Mouse (Mus musculus): ENCODE data around the gene Hs3st3b1. TPM values are rescaled to one million over a fixed set of nuclear protein-coding genes. Genes with fewer than 3 reads are reported as not detected.

Gene Hs3st3b1
- 17.9 and 34.0 TPM in 2 replicates for polyA plus RNA-seq (2014; fragmentation: Nextera tagmentation; extraction: Ambion mirVana)

DNA sequence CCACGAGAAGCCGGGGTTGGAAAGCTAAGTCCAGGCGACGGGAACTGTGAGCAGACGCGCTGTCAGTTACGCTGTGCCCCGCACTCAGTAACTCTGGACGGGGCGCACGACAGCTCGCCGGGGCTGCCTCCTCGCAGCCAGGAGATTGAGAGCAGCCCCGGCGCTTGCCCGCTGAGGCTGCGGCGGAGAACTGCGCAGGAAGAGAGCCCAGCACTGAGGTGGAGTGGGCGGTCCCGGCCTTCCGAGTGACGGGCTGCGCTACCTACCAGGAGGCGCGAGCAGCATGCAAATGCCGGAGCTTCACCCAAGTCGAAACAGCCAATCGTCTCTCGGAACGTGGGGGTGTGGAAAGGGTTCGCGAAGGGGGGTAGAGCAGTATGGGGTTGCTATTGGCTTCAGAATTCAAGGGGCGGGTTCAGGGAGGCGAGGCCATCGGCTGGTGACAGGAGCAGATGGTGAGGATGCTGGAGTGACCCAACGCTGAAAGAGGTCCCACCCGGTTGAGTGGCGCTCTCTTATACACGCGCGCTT lies at the start of gene Hs3st3b1:
TSS of gene Hs3st3b1 (minus strand) at position 200 of the 531 bp plus-strand sequence.
- peak; percentile 91 for ATAC-seq (ENCODE audit: low FRiP score, low TSS enrichment)
- H3K4me2 ChIP-seq (replicated peaks; ENCODE audit: low read depth, low read length), result peak within 1 kb of the TSS; percentile 84
- peaks cover 34% of the 10 kb centered on the region for H3K4me1 ChIP-seq (ENCODE audit: control insufficient read depth, insufficient read depth, low read length)
- H3K27ac ChIP-seq (ENCODE audit: low read depth, low read length), result peak within 1 kb of the TSS; percentile 60; the same call in 1 of the 2 replicates
- peak within 1 kb of the TSS; percentile 63 for H3K4me3 ChIP-seq (ENCODE audit: low read length)
- peak within 1 kb of the TSS; percentile 78 for H3K9ac ChIP-seq (ENCODE audit: low read depth, low read length)
- under 1% methylated on average over 43 of the region's 43 CpGs for WGBS
- H3K36me3 ChIP-seq (ENCODE audit: control insufficient read depth, insufficient read depth, low read length), result no peaks in the 10 kb centered on the region
- H3K27me3 ChIP-seq (ENCODE audit: control insufficient read depth, insufficient read depth, low read length), result peaks cover 51% of the 10 kb centered on the region
- no peaks in the 10 kb centered on the region for H3K9me3 ChIP-seq (ENCODE audit: control insufficient read depth, low read length)

DNA sequence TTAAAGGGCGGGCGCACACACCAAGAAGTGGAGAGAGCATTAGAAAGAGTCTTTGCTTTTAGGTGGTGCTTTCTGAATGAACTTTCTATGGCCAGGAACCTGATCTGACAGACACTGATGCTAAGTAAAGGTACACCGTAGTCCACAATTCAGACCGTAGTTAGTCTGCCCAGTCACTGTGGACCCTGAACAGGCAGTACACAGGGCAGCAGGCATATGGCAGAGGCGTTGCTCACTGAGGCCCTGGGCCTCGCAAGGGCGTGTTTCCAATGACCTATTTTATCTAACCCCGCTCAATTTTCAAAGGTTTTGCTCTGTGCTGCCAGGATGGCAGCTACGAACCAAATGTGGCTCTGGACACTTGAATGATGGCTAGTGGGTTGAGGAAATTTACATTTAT lies 49.4 kb upstream of the Hs3st3b1 start:
- 86% methylated on average over 9 of the region's 9 CpGs for WGBS
- Histone ChIP-seq H3K4me1 (ENCODE audit: control insufficient read depth, insufficient read depth, low read length) (peaks cover 12% of the 10 kb centered on the region; the same call in 1 of the 2 replicates), H3K4me3 (ENCODE audit: low read length) (no peak overlapping the region), H3K9ac (ENCODE audit: low read depth, low read length) (no peak overlapping the region), H3K27me3 (ENCODE audit: control insufficient read depth, insufficient read depth, low read length) (no peaks in the 10 kb centered on the region), H3K9me3 (ENCODE audit: control insufficient read depth, low read length) (no peaks in the 10 kb centered on the region), H3K36me3 (ENCODE audit: control insufficient read depth, insufficient read depth, low read length) (no peaks in the 10 kb centered on the region), H3K4me2 (replicated peaks; ENCODE audit: low read depth, low read length) (no peak overlapping the region), H3K27ac (ENCODE audit: low read depth, low read length) (no peak overlapping the region)
- no peak for ATAC-seq (ENCODE audit: low FRiP score, low TSS enrichment)

DNA sequence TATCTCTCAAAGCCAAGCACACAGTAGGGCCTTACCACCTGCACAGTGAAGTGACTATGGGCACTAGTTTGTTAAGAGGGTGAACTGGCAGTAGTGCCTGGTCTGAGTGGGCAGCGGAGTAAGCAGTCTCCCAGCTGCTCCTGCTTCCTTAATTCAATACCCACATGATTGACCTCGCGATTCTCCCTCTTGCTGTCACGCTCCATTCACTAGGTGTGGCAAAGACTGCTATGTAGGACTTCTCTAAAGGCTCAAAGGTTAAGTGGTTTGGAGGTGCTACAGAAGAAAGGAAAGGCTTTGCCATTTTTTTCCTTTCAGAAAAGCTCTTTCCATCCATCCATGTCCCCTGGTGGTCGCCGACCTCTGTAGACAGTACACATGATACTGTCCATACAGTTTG lies 48.7 kb upstream of the Hs3st3b1 start:
- no peaks in the 10 kb centered on the region for H3K36me3 ChIP-seq (ENCODE audit: control insufficient read depth, insufficient read depth, low read length)
- no peak overlapping the region for H3K4me2 ChIP-seq (replicated peaks; ENCODE audit: low read depth, low read length)
- H3K4me3 ChIP-seq (ENCODE audit: low read length), result no peak overlapping the region
- ATAC-seq (ENCODE audit: low FRiP score, low TSS enrichment), result 0 out of 2 replicates have a peak, but pooled peaks have one; percentile 28
- H3K27me3 ChIP-seq (ENCODE audit: control insufficient read depth, insufficient read depth, low read length), result no peaks in the 10 kb centered on the region
- H3K9me3 ChIP-seq (ENCODE audit: control insufficient read depth, low read length), result no peaks in the 10 kb centered on the region
- WGBS, result 62% methylated on average over 6 of the region's 6 CpGs
- H3K27ac ChIP-seq (ENCODE audit: low read depth, low read length), result no peak overlapping the region
- H3K4me1 ChIP-seq (ENCODE audit: control insufficient read depth, insufficient read depth, low read length), result peaks cover 12% of the 10 kb centered on the region; the same call in 1 of the 2 replicates
- H3K9ac ChIP-seq (ENCODE audit: low read depth, low read length), result no peak overlapping the region

DNA sequence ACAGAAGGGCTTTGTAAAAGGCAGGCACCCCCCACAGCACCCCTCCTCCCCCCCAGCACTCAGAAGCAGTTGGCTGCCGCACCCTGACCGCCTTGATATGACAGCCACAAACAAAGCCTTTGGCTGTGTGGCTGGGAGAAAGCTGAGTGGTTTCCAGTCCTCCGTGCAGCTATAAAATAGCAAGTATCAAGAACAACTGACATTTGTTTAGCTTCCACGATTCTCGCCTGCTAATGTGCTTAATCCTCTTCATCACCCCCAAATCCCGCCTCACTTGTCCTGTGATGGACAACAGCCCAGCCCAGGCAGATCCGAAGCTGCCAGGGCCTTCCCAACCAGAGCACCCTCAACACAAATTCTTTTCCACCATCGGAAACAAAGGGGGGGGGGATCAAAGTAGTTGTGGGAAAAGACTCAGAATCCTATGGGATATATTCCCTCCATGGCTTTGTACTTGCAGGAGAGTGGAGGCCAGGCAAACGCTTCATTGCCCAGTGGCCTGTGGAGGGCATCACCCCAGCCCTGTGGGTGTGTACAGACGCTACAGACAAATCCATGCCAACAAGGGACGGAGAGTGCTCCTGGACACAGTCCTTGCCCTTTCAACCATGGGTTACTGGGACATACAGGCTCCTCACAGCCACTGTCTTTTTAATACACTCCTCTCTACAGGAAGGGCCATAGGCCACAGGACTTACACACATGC lies 47.3 kb upstream of the Hs3st3b1 start:
- Histone ChIP-seq H3K9me3 (ENCODE audit: control insufficient read depth, low read length) (no peaks in the 10 kb centered on the region), H3K27me3 (ENCODE audit: control insufficient read depth, insufficient read depth, low read length) (no peaks in the 10 kb centered on the region), H3K4me3 (ENCODE audit: low read length) (no peak overlapping the region), H3K4me1 (ENCODE audit: control insufficient read depth, insufficient read depth, low read length) (peaks cover 18% of the 10 kb centered on the region; the same call in 1 of the 2 replicates), H3K9ac (ENCODE audit: low read depth, low read length) (no peak overlapping the region), H3K27ac (ENCODE audit: low read depth, low read length) (no peak overlapping the region), H3K4me2 (replicated peaks; ENCODE audit: low read depth, low read length) (no peak overlapping the region), H3K36me3 (ENCODE audit: control insufficient read depth, insufficient read depth, low read length) (no peaks in the 10 kb centered on the region)
- ATAC-seq (ENCODE audit: low FRiP score, low TSS enrichment), result no peak
- 66% methylated on average over 11 of the region's 11 CpGs for WGBS

DNA sequence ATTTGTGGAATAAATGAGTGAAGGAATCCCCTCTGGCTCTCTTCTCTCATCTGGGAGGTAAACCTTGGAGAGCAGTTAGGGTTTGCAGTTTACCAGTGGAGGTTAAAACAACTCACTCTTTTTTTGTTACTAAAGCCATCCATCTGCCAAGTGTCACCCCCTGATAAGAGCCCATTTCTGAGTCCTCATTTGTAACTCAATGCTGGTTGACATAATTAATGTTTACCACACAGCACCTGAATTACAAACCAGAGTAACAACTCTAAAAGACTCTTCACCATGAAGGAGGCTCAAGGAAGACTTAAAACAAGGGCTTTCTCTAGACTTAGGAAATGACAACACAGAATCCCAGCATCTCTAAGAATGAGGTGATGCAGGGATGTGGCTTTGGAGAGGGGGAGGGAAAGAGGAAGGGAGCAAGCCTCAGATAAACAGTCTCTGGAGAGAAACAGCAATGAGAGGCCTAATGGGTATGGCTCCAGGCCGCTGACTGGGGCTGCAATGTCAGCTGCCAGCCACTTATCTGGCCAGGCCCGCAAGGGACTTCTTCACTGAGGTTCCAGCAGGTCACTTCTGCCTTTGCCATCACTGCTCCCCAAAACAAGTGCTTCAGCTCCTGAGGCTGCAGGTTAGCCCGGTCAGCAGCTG lies 46.4 kb upstream of the Hs3st3b1 start:
- no peak for ATAC-seq (ENCODE audit: low FRiP score, low TSS enrichment)
- 58% methylated on average over 3 of the region's 3 CpGs for WGBS
- H3K27ac ChIP-seq (ENCODE audit: low read depth, low read length), result no peak overlapping the region

DNA sequence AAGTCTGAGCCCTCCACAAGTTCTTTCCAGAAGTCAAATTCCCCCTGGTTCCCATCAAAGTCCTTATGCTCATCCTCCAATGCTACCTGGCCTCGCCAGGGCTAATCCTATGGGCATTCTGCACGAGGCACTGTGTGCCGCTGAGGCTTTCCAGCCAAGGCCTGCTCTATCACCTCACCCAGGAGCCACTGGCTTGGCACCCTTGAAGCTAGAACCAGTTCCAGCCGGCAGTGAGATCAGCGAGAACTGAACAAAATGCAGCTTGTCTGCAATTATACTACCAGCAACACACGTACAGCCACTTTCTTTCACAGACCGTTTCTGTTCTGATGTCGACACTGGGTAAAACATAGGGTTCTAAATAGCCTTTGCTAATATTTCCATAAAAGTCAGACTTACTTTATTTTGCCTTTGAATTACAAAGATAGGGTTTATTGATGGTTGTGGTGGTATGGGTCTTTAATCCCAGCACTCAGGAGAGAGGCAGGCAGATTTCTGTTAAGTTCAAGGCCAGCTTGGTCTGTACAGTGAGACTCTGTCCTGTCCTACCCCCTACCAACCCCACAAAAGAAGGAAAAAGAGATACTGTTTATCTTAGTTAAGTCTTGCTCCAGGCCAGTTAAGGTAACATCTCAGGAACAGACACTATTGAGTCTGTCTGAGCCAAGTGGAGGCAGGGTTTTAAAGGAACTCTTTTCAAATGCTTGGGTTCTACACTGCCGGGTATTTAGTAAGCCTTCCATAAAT lies 45.7 kb upstream of the Hs3st3b1 start:
- no peak for ATAC-seq (ENCODE audit: low FRiP score, low TSS enrichment)
- no peak overlapping the region for H3K4me3 ChIP-seq (ENCODE audit: low read length)
- no peak overlapping the region for H3K4me2 ChIP-seq (replicated peaks; ENCODE audit: low read depth, low read length)
- no peaks in the 10 kb centered on the region for H3K9me3 ChIP-seq (ENCODE audit: control insufficient read depth, low read length)
- H3K27me3 ChIP-seq (ENCODE audit: control insufficient read depth, insufficient read depth, low read length), result no peaks in the 10 kb centered on the region
- no peak overlapping the region for H3K27ac ChIP-seq (ENCODE audit: low read depth, low read length)
- no peaks in the 10 kb centered on the region; the same call in 1 of the 2 replicates for H3K36me3 ChIP-seq (ENCODE audit: control insufficient read depth, insufficient read depth, low read length)
- peaks cover 18% of the 10 kb centered on the region; the same call in 1 of the 2 replicates for H3K4me1 ChIP-seq (ENCODE audit: control insufficient read depth, insufficient read depth, low read length)
- WGBS, result 79% methylated on average over 9 of the region's 9 CpGs
- H3K9ac ChIP-seq (ENCODE audit: low read depth, low read length), result no peak overlapping the region

More for the DNA sequence above, 46.4 kb upstream of the Hs3st3b1 start:
- Histone ChIP-seq H3K9ac (ENCODE audit: low read depth, low read length) (no peak overlapping the region), H3K9me3 (ENCODE audit: control insufficient read depth, low read length) (no peaks in the 10 kb centered on the region), H3K4me3 (ENCODE audit: low read length) (no peak overlapping the region), H3K36me3 (ENCODE audit: control insufficient read depth, insufficient read depth, low read length) (no peaks in the 10 kb centered on the region; the same call in 1 of the 2 replicates), H3K27me3 (ENCODE audit: control insufficient read depth, insufficient read depth, low read length) (no peaks in the 10 kb centered on the region), H3K4me1 (ENCODE audit: control insufficient read depth, insufficient read depth, low read length) (peaks cover 18% of the 10 kb centered on the region; the same call in 1 of the 2 replicates), H3K4me2 (replicated peaks; ENCODE audit: low read depth, low read length) (no peak overlapping the region)

DNA sequence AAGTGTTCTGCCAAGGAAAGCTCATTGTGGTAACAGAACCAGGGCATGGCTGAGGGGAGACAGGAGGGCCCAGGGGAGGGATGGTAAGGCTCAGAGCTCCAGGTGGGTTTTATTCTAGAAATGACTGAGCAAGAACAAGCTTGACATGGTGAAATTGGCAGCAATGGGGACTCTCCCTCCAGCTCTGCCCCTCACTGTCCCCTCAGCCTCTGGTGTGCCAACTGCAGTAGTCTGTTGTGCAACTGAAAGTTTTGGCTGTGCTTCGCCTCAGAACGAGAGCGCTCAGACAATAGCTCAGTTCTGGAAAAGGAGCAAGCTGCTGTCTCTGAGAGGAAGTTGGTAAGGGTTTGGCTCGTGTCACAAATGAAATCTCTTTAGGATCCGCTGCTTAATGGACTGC lies 43.3 kb upstream of the Hs3st3b1 start:
- no peak overlapping the region for H3K4me2 ChIP-seq (replicated peaks; ENCODE audit: low read depth, low read length)
- peaks cover 18% of the 10 kb centered on the region; the same call in 1 of the 2 replicates for H3K4me1 ChIP-seq (ENCODE audit: control insufficient read depth, insufficient read depth, low read length)
- ATAC-seq (ENCODE audit: low FRiP score, low TSS enrichment), result no peak
- no peaks in the 10 kb centered on the region for H3K9me3 ChIP-seq (ENCODE audit: control insufficient read depth, low read length)
- H3K4me3 ChIP-seq (ENCODE audit: low read length), result no peak overlapping the region
- no peaks in the 10 kb centered on the region; the same call in 1 of the 2 replicates for H3K36me3 ChIP-seq (ENCODE audit: control insufficient read depth, insufficient read depth, low read length)
- 40% methylated on average over 5 of the region's 5 CpGs for WGBS
- H3K27me3 ChIP-seq (ENCODE audit: control insufficient read depth, insufficient read depth, low read length), result no peaks in the 10 kb centered on the region
- no peak overlapping the region for H3K27ac ChIP-seq (ENCODE audit: low read depth, low read length)
- no peak overlapping the region for H3K9ac ChIP-seq (ENCODE audit: low read depth, low read length)

DNA sequence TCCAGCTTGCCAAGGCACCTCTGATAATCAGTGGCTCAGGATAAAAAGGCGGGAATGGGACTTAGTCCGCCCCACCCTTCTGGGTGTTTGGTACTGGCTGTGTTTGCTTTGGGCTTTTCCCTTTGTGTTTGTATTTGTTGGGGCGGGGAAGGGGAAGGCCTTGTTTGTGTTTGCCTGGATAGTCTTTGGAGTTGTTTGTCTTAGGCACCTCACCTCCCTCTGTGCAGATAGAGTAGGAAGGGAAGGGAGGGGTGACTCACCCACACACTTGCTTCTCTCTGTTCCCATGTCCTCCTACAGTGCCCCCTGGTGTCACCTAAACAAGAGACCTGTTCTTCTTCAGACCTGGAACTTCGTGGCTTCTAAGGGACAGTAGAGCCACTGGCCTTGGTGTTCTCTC lies 35.1 kb upstream of the Hs3st3b1 start:
- Histone ChIP-seq H3K27ac (ENCODE audit: low read depth, low read length) (no peak overlapping the region), H3K36me3 (ENCODE audit: control insufficient read depth, insufficient read depth, low read length) (no peaks in the 10 kb centered on the region), H3K4me2 (replicated peaks; ENCODE audit: low read depth, low read length) (no peak overlapping the region), H3K9ac (ENCODE audit: low read depth, low read length) (no peak overlapping the region), H3K4me1 (ENCODE audit: control insufficient read depth, insufficient read depth, low read length) (0 out of 2 replicates have a peak, but pooled peaks cover 3% of the 10 kb centered on the region), H3K27me3 (ENCODE audit: control insufficient read depth, insufficient read depth, low read length) (no peaks in the 10 kb centered on the region; the same call in 1 of the 2 replicates), H3K9me3 (ENCODE audit: control insufficient read depth, low read length) (no peaks in the 10 kb centered on the region), H3K4me3 (ENCODE audit: low read length) (no peak overlapping the region)
- 36% methylated on average over 4 of the region's 4 CpGs for WGBS
- ATAC-seq (ENCODE audit: low FRiP score, low TSS enrichment), result no peak; the same call in 1 of the 2 replicates
